Mouse (Mus musculus): ENCODE data around the gene Kcnt2.

Gene Kcnt2

GRCm38 (mm10) chr1:140245876-140246597 is at the start of gene Kcnt2:
Kcnt2 (plus strand) TSS chr1:140246158.
- DNase-seq, result no peak

GRCm38 (mm10) chr1:140205329-140205728 is 40.6 kb upstream of the Kcnt2 start:
- DNase-seq, result no peak

DNA sequence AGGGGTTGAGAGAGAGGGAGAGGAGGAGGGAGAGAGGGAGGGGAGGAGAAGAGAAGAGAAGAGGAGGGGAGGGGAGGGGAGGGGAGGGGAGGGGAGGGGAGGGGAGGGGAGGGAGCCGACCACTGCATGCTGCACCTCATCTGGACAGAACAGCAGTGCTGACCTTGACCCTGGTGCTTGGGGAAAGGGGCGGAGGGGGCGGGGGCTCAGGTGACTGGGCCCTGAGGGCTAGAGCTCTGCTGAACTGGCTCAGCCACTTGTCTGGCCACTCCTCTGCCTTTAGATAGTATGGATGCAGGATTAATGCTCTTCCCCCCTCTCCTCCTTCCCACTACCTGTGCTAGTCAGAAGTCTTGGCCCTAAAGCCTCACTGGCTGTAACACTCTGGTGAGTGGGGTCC is 20.7 kb upstream of the Kcnt2 start:
- DNase-seq, result no peak

GRCm38 (mm10) chr1:140226673-140227072 is 19.3 kb upstream of the Kcnt2 start:
- no peak for DNase-seq

DNA sequence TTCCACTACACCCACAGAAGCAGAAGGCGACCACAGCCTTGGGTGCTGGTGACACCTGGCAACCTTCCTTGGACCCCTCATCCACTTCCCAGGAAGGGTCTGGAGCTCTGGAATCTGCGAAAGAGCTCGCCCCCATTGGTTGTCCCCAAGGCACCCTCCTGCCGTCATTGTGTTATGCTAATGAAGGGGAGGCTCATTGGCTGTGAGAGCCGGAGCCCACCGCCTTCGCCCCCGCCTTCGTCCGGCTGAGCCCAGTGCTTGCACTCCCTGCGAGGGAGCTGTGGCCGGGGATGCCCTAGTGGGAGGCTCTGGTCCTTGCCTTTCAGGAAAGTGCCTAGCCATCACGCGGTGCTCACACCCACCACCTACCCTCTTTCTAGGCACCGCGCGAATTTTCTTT is 493 bp upstream of the Kcnt2 start:
- no peak for DNase-seq

- DNase-seq, result no peak
These were observed 18.7 kb downstream of the Kcnt2 start for GRCm38 (mm10) chr1:140264696-140265095.

DNA sequence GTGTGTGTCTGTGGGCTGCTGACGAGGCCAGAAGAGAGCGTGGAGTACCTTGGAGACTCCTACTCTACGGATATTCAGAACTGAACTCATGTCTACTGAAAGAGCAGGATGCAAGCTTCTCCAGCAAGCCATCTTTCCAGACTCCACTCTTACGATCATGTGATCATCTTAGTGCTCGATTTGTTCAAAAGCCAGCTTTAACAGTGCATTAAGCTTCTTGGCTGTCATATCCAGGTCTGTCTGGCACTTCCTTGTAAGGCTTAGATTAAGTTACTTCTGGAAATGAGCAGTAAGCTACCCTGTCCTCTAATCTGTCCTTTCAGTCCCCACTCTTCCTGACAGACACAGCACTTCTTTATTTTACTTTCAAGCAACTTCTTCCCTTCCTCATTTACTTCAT is 20.1 kb downstream of the Kcnt2 start:
- DNase-seq, result no peak

GRCm38 (mm10) chr1:140266643-140267286 is 20.8 kb downstream of the Kcnt2 start:
- no peak for DNase-seq

DNA sequence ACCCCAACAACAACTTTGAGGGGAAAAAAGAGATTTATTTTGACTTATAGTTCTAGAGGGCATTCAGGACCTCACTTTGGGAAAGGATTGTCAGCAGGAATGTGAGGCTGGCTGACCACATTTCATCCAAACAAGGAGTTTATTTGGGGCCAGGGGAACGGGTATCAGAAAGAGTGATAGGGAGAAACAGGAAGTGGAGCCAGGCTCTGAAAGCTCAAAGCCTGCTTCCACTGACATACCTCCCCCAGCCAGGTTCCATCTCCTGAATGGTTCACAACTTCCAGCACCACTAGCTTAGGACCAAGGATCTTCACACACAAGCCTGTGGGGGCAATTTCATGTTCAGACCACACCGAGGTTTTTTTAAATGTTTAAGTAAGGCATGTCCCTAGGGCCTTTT is 21.3 kb downstream of the Kcnt2 start:
- no peak for DNase-seq

- DNase-seq, result no peak
These were observed 27.7 kb downstream of the Kcnt2 start for GRCm38 (mm10) chr1:140273624-140274023.

GRCm38 (mm10) chr1:140275813-140276212 is 29.9 kb downstream of the Kcnt2 start:
- no peak for DNase-seq

GRCm38 (mm10) chr1:140293140-140293539 is 47.2 kb downstream of the Kcnt2 start:
- no peak for DNase-seq

DNA sequence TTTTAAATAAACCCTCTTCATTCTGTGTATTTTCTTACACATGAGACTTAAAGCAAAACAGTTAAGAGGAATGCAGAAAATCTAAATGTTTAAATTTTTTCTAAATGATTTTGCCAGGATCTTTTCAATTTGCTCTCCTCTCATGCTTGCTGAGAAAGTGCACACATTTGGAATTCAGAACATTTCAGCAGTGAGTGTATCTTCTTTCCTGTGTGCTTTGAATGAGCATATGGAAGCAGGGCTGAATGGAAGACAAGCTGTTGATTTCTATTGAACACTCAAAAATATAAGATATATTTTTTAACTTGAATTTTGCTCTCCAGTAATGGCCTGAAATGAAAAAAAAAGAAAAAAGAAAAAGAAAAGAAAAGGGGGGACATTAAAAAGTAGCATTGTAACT is 49.5 kb downstream of the Kcnt2 start:
- no peak for DNase-seq

GRCm38 (mm10) chr1:140304244-140304643 is 58.3 kb downstream of the Kcnt2 start:
- DNase-seq, result no peak

- DNase-seq, result no peak
These were observed 59.4 kb downstream of the Kcnt2 start for GRCm38 (mm10) chr1:140305344-140305743.

- DNase-seq, result no peak
These were observed 60.4 kb downstream of the Kcnt2 start for GRCm38 (mm10) chr1:140306339-140306738.

GRCm38 (mm10) chr1:140310739-140311138 is 64.8 kb downstream of the Kcnt2 start:
- DNase-seq, result no peak

- DNase-seq, result no peak
These were observed 79.1 kb downstream of the Kcnt2 start for GRCm38 (mm10) chr1:140325088-140325487.

GRCm38 (mm10) chr1:140326709-140327108 is 80.8 kb downstream of the Kcnt2 start:
- DNase-seq, result no peak

DNA sequence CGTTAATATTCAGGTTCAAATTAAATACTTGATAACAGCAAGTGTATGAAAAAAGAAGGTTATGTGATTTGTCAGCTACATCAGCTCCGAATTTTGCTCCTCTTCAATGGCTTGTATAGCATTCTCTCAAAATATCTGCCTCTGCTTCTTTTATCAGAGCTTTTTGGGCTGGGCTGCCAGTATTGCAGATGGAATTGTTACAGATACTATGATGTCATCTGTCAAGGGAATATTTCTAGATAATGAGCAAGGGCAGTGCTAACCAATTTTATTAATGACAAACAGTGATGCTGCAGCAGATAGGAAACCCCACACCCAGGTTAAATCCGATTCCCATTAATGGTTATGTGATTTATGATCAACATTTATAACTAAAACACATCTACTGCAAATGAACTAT is 87.7 kb downstream of the Kcnt2 start:
- DNase-seq, result no peak

GRCm38 (mm10) chr1:140338417-140338816 is 92.5 kb downstream of the Kcnt2 start:
- no peak for DNase-seq

DNA sequence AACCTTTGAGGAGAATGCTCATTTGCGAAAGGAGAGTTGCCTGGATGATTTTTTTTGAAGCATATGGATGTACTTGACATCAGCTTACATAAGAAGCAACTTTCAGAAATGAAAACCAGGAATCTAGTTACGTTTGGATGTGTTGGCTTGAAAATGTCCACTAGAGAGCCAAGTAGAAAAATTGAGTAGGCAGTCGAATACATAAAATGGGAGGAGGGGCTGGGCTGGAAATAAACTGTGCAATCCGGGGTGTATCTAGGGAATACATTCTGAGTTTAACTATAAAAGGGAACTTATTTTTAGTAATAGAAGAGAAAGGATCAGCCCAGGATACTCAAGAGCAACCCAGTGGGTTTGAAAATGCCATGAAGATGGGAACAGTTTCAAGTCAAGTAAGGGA is 93.4 kb downstream of the Kcnt2 start:
- DNase-seq, result no peak

- no peak for DNase-seq
These were observed 118.8 kb downstream of the Kcnt2 start for GRCm38 (mm10) chr1:140364787-140365186.

GRCm38 (mm10) chr1:140373532-140373931 is 127.6 kb downstream of the Kcnt2 start:
- no peak for DNase-seq

DNA sequence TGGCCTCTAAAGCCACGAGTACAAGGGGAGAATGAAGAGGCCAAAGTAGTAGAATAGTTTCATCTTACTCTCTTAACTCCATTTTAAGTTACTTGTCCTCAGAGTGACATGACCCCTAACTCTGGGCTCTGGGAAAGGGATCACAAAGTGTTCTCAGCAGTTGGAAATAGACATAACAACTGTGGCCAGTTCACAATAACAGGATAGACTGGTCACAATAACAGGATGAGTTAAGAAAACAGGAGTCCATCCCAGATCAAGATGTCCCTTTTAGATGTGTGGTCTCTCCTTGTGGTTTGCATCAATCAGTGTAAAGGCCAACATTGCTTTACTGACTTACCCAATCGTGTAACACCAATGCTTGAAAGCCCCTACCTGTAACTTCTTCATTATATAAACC is 132.8 kb downstream of the Kcnt2 start:
- no peak for DNase-seq

All from thymus, adult 18-20 months (tissue).